Mouse (Mus musculus) liver, embryonic 15.5 days (tissue): ENCODE data around the gene Pkd1l3. TPM values are rescaled to one million over a fixed set of nuclear protein-coding genes. Genes with fewer than 3 reads are reported as not detected.

Experiments
- ATAC-seq: fragments of 200-750 bp; cut with Nextera tagmentation; 2 replicates; pipeline ENCODE4 v1.8.0; 2017; ENCODE audit warnings: moderate number of reproducible peaks, mild to moderate bottlenecking, moderate library complexity; ENCODE audit not compliant: insufficient read depth
- H3K27ac ChIP-seq: fragments of 300-500 bp; sonication (generic); replicated peaks from 2 replicates; pipeline ENCODE4 v1.5.1; 2015; ENCODE audit warnings: mild to moderate bottlenecking, inconsistent platforms
- H3K27me3 ChIP-seq: fragments of 300-500 bp; sonication (generic); 2 replicates; pipeline ENCODE4 v1.6.1; 2015; ENCODE audit warnings: mild to moderate bottlenecking, inconsistent platforms
- H3K36me3 ChIP-seq: fragments of 300-500 bp; sonication (generic); replicated peaks from 2 replicates; pipeline ENCODE4 v1.6.1; 2015; ENCODE audit warnings: moderate library complexity, mild to moderate bottlenecking, inconsistent platforms
- H3K4me1 ChIP-seq: fragments of 300-500 bp; sonication (generic); replicated peaks from 2 replicates; pipeline ENCODE4 v1.6.1; 2015; ENCODE audit warnings: inconsistent platforms
- H3K4me2 ChIP-seq: fragments of 300-500 bp; sonication (generic); 2 replicates; pipeline ENCODE4 v1.6.1; 2015; ENCODE audit warnings: moderate library complexity, mild to moderate bottlenecking, inconsistent platforms
- H3K4me3 ChIP-seq: fragments of 300-500 bp; sonication (generic); replicated peaks from 2 replicates; pipeline ENCODE4 v1.5.1; 2015; ENCODE audit warnings: mild to moderate bottlenecking, inconsistent platforms
- H3K9ac ChIP-seq: fragments of 300-500 bp; sonication (generic); 2 replicates; pipeline ENCODE4 v1.6.1; 2015; ENCODE audit warnings: moderate library complexity, mild to moderate bottlenecking, inconsistent platforms
- H3K9me3 ChIP-seq: fragments of 300-500 bp; sonication (generic); replicated peaks from 2 replicates; pipeline ENCODE4 v1.6.1; 2016; ENCODE audit warnings: inconsistent platforms
- WGBS: fragments of 180-500 bp; shearing (Covaris S2); methylation state at CpG from one replicate; pipeline ENCODE4 v1.1.7; 2015; ENCODE audit warnings: mixed read lengths; ENCODE audit not compliant: insufficient replicate concordance; 5-methylcytosine and 5-hydroxymethylcytosine counted together
- polyA plus RNA-seq: library from polyadenylated mRNA; unstranded; fragments of >200 nt; fragmentation: Nextera tagmentation; extraction: Ambion mirVana; gene quantifications from 2 replicates; pipeline ENCODE4 v1.2.1, GENCODE M21; 2015

Gene Pkd1l3
- polyA plus RNA-seq, 1 experiment from 2014 or later, result 0.21 TPM

DNA sequence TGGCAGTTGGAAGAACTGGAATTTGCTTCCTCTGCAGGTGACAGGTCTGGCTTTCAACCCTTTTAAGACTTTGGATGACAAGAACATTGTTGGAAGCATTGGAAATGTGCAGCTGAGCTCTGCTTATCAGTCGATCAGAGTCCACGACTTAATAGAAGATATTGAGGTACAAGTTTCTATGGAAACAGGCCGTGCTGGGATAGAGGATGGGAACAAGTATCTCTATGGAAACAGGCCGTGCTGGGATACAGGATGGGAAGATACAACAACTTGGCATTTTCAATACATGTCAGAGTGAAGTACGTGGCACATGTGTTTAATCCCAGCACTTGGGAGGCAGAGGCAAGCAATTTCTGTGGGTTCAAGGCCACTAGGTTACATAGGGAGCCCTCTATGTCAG is 18.2 kb downstream of the Pkd1l3 start:
- Histone ChIP-seq H3K27me3 (no peaks in the 10 kb centered on the region), H3K9ac (no peak overlapping the region), H3K9me3 (no peaks in the 10 kb centered on the region), H3K36me3 (no peaks in the 10 kb centered on the region), H3K27ac (no peak overlapping the region), H3K4me2 (no peak overlapping the region), H3K4me1 (no peaks in the 10 kb centered on the region), H3K4me3 (no peak overlapping the region)
- ATAC-seq, result no peak
- WGBS, result 61% methylated on average over 5 of the region's 5 CpGs

- Histone ChIP-seq H3K4me2 (no peak overlapping the region), H3K9ac (no peak overlapping the region), H3K4me1 (no peaks in the 10 kb centered on the region), H3K27me3 (no peaks in the 10 kb centered on the region), H3K27ac (no peak overlapping the region), H3K36me3 (no peaks in the 10 kb centered on the region), H3K9me3 (no peaks in the 10 kb centered on the region), H3K4me3 (no peak overlapping the region)
- WGBS, result 81% methylated on average over 8 of the region's 8 CpGs
- ATAC-seq, result no peak
Measured at GRCm38 (mm10) chr8:109635146-109635545, 20.8 kb downstream of the Pkd1l3 start.

DNA sequence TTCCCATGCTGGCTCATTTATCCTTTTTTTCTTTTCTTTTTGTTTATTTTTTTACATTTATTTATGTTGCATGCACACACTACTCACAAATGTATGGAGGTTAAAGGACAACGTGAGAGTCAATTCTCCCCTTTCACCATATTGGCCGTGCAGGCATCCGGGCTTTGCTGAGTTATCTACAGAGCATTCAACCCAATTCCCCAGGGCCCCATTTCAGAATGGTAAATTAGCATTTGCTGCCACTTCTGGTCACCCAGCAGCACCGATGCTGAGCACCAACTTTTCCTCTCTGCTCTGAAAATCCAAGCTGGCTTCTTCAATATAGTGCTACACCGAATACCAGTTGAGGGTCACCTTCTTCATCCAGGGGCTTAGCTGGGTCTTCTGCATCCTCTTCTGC is 24.5 kb downstream of the Pkd1l3 start:
- Histone ChIP-seq H3K27me3 (no peaks in the 10 kb centered on the region), H3K27ac (no peak overlapping the region), H3K4me3 (no peak overlapping the region), H3K4me1 (no peaks in the 10 kb centered on the region), H3K9ac (no peak overlapping the region), H3K9me3 (no peaks in the 10 kb centered on the region), H3K36me3 (no peaks in the 10 kb centered on the region), H3K4me2 (no peak overlapping the region)
- no peak for ATAC-seq
- 65% methylated on average over 5 of the region's 5 CpGs for WGBS

- WGBS, result 51% methylated on average over 7 of the region's 7 CpGs
- Histone ChIP-seq H3K27ac (no peak overlapping the region), H3K36me3 (no peaks in the 10 kb centered on the region), H3K9ac (no peak overlapping the region), H3K9me3 (no peaks in the 10 kb centered on the region), H3K27me3 (no peaks in the 10 kb centered on the region), H3K4me3 (no peak overlapping the region), H3K4me2 (no peak overlapping the region), H3K4me1 (no peaks in the 10 kb centered on the region)
- ATAC-seq, result no peak
Measured at GRCm38 (mm10) chr8:109640410-109640809, 26.1 kb downstream of the Pkd1l3 start.

GRCm38 (mm10) chr8:109641236-109641635 is 26.9 kb downstream of the Pkd1l3 start:
- Histone ChIP-seq H3K9me3 (no peaks in the 10 kb centered on the region), H3K27ac (no peak overlapping the region), H3K4me3 (no peak overlapping the region), H3K4me1 (no peaks in the 10 kb centered on the region), H3K9ac (no peak overlapping the region), H3K4me2 (no peak overlapping the region), H3K27me3 (no peaks in the 10 kb centered on the region), H3K36me3 (no peaks in the 10 kb centered on the region)
- 74% methylated on average over 5 of the region's 5 CpGs for WGBS
- ATAC-seq, result no peak

DNA sequence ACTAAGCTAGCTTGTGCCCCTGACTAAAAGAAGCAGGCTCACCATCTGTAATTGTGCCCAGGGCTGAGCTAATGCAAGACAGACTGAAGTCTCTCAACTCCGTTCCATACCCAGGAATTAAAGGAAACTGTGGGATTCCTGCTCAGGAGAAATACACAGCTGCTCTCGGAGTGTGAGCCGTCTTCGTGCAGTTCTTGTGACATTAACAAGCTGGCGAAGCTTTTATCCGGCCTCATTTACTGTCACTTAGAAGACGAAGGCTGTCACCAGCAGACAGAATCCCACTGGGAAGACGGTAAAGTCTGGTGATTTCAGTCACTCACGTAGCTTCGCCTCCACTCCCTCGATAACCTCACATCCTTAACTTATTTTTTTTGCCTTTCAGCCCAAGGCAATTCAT is 33.0 kb downstream of the Pkd1l3 start:
- no peaks in the 10 kb centered on the region for H3K4me1 ChIP-seq
- H3K4me3 ChIP-seq, result no peak overlapping the region
- no peak overlapping the region for H3K9ac ChIP-seq
- H3K36me3 ChIP-seq, result no peaks in the 10 kb centered on the region
- no peak overlapping the region for H3K4me2 ChIP-seq
- ATAC-seq, result no peak
- 72% methylated on average over 11 of the region's 11 CpGs for WGBS
- no peak overlapping the region for H3K27ac ChIP-seq
- H3K27me3 ChIP-seq, result no peaks in the 10 kb centered on the region
- no peaks in the 10 kb centered on the region for H3K9me3 ChIP-seq

GRCm38 (mm10) chr8:109648469-109648868 is 34.2 kb downstream of the Pkd1l3 start:
- Histone ChIP-seq H3K4me1 (no peaks in the 10 kb centered on the region), H3K27ac (no peak overlapping the region), H3K4me2 (no peak overlapping the region), H3K9me3 (no peaks in the 10 kb centered on the region), H3K36me3 (no peaks in the 10 kb centered on the region), H3K4me3 (no peak overlapping the region), H3K27me3 (no peaks in the 10 kb centered on the region), H3K9ac (no peak overlapping the region)
- 67% methylated on average over 7 of the region's 7 CpGs for WGBS
- no peak for ATAC-seq

GRCm38 (mm10) chr8:109650801-109651200 is 36.5 kb downstream of the Pkd1l3 start:
- WGBS, result 65% methylated on average over 10 of the region's 10 CpGs

DNA sequence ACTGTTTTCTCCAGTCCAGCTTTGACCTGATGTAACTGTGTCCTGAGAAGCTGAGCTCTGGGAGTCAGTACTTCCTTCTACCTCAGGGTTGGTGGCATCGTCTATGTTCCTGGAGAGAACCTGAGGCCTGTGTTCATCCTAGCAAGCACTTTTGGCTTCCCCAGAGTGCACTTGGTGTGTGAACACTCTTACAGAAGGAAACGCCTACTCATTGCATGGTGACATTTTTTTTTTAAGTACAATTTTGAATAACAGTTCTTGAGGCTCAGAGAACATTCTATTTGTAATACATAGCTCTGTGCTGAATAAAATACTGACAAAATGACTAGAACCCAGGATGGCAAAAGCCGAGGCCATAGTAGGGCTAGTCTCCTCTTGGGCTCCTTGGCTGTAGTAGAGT is 42.5 kb downstream of the Pkd1l3 start:
- no peak overlapping the region for H3K9ac ChIP-seq
- no peak overlapping the region for H3K27ac ChIP-seq
- H3K27me3 ChIP-seq, result no peaks in the 10 kb centered on the region
- H3K4me1 ChIP-seq, result no peaks in the 10 kb centered on the region
- no peak overlapping the region for H3K4me2 ChIP-seq
- ATAC-seq, result no peak
- 66% methylated on average over 3 of the region's 3 CpGs for WGBS
- H3K4me3 ChIP-seq, result no peak overlapping the region
- no peaks in the 10 kb centered on the region for H3K9me3 ChIP-seq
- H3K36me3 ChIP-seq, result no peaks in the 10 kb centered on the region

More at GRCm38 (mm10) chr8:109650801-109651200, 36.5 kb downstream of the Pkd1l3 start:
- no peaks in the 10 kb centered on the region for H3K4me1 ChIP-seq
- no peak for ATAC-seq
- H3K36me3 ChIP-seq, result no peaks in the 10 kb centered on the region
- H3K27me3 ChIP-seq, result no peaks in the 10 kb centered on the region
- no peak overlapping the region for H3K4me3 ChIP-seq
- H3K9ac ChIP-seq, result no peak overlapping the region
- H3K9me3 ChIP-seq, result no peaks in the 10 kb centered on the region
- H3K4me2 ChIP-seq, result no peak overlapping the region
- H3K27ac ChIP-seq, result no peak overlapping the region

DNA sequence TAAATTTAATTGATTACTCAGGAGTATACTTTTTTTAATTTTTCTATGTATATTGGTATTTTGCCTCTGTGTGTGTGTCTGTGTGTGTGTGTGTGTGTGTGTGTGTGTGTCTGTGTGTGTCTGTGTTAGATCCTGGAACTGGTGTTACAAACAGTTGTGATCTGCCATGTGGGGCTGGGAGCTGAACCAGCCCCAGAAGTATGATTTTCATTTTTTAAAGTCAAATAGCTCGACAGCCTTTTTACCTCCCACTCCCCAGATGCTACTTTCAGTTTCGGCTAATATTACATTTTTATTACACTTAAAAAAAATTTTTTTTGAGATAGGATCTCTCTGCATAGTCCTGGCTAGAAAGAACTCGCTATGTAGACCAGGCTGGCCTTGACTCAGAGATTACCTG is 48.0 kb downstream of the Pkd1l3 start:
- H3K27me3 ChIP-seq, result no peaks in the 10 kb centered on the region
- no peak overlapping the region for H3K27ac ChIP-seq
- no peak overlapping the region for H3K9ac ChIP-seq
- WGBS, result 68% methylated on average over 3 of the region's 3 CpGs
- no peak for ATAC-seq
- H3K36me3 ChIP-seq, result no peaks in the 10 kb centered on the region; the same call in 1 of the 2 replicates
- no peaks in the 10 kb centered on the region for H3K4me1 ChIP-seq
- H3K4me2 ChIP-seq, result no peak overlapping the region
- no peak overlapping the region for H3K4me3 ChIP-seq
- no peaks in the 10 kb centered on the region for H3K9me3 ChIP-seq

DNA sequence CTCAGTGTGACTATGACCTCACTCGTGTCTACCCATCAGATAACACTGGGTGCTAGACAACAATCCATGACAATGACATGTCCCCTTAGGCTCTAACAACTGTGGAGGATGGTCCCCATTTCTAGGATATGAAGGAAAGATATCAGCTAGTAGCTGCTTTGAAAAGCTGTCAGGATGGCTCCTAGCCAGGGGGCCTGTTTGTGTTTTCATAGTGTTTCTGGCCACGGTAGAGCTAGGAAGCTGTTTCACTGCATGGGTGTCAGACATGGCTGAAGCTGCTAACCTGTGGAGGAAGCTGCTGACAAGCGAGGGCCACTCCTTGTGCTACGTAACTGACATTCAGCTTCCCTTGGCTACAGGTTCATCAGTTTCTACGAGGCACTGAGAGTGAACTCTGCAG is 52.3 kb downstream of the Pkd1l3 start:
- H3K9ac ChIP-seq, result no peak overlapping the region
- no peak overlapping the region for H3K27ac ChIP-seq
- no peaks in the 10 kb centered on the region for H3K27me3 ChIP-seq
- no peak overlapping the region for H3K4me2 ChIP-seq
- peaks cover 31% of the 10 kb centered on the region for H3K36me3 ChIP-seq
- H3K4me3 ChIP-seq, result no peak overlapping the region
- ATAC-seq, result no peak
- WGBS, result 72% methylated on average over 5 of the region's 5 CpGs
- H3K4me1 ChIP-seq, result no peaks in the 10 kb centered on the region
- H3K9me3 ChIP-seq, result no peaks in the 10 kb centered on the region

- 88% methylated on average over 5 of the region's 5 CpGs for WGBS
- H3K27me3 ChIP-seq, result no peaks in the 10 kb centered on the region
- no peak overlapping the region for H3K4me3 ChIP-seq
- no peaks in the 10 kb centered on the region for H3K9me3 ChIP-seq
- no peak overlapping the region for H3K9ac ChIP-seq
- peaks cover 90% of the 10 kb centered on the region for H3K36me3 ChIP-seq
- no peaks in the 10 kb centered on the region for H3K4me1 ChIP-seq
- ATAC-seq, result no peak
- no peak overlapping the region for H3K4me2 ChIP-seq
- H3K27ac ChIP-seq, result no peak overlapping the region
Measured at GRCm38 (mm10) chr8:109672656-109673055, 58.3 kb downstream of the Pkd1l3 start.
